Mouse (Mus musculus): ENCODE results near the gene Magi2. TPM values are rescaled to one million over a fixed set of nuclear protein-coding genes. Genes with fewer than 3 reads are reported as not detected.

Magi2 gene
- polyA plus RNA-seq, 1 experiment from 2014 or later: 3.3 TPM

DNA sequence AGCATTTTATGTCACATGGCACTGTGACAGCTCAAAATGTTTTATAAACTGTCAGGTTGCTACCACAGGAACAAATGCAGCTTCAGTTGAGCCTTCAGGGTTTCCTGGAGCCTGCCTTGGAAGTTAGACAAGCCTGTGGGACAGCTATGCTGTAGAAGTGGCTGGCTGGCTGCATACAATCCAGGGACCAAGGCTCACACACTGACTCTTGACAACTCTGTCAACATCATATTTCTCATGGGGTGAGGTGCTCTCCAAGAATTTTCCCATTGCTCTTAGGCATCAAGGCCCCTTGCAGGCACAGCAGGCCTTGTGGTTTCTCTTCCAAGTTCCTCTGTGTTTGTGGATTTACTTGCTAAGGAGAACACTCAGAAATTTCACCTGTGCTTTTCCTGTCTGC lies 1107.7 kb downstream of the Magi2 start:
- no peak for DNase-seq (ENCODE audit: low spot score)
- Histone ChIP-seq H3K27me3 (ENCODE audit: low read depth, poor library complexity, severe bottlenecking) (no peaks in the 10 kb centered on the region), H3K4me3 (no peak overlapping the region), H3K4me1 (0 out of 2 replicates have a peak, but pooled peaks cover 4% of the 10 kb centered on the region), H3K36me3 (no peaks in the 10 kb centered on the region), H3K27ac (no peak overlapping the region), H3K9me3 (replicated peaks) (no peaks in the 10 kb centered on the region)

DNA sequence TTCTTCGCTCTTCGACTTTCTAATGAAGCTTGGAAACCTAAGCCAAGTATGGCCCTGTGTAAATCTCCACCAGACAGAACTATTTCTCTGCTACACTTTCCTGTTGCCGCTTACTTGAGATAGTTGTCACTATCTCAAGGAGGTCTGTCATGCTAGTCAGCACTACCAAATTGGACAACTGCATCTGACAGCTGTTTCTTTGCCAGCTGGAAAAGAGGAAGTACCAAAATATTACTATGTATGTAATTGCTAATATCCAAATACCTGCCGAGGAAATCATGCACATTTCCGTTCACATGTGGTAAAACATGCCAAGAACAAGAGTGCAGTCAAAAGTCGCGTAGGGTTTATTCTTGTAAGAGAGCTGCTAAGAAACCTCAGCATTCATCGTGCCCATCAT lies 1126.1 kb downstream of the Magi2 start:
- Histone ChIP-seq H3K27ac (no peak overlapping the region), H3K4me1 (no peaks in the 10 kb centered on the region), H3K9me3 (replicated peaks) (no peaks in the 10 kb centered on the region), H3K27me3 (ENCODE audit: low read depth, poor library complexity, severe bottlenecking) (no peaks in the 10 kb centered on the region), H3K36me3 (no peaks in the 10 kb centered on the region), H3K4me3 (no peak overlapping the region)
- WGBS: 93% methylated on average over 8 of the region's 8 CpGs
- DNase-seq (ENCODE audit: low spot score): no peak

DNA sequence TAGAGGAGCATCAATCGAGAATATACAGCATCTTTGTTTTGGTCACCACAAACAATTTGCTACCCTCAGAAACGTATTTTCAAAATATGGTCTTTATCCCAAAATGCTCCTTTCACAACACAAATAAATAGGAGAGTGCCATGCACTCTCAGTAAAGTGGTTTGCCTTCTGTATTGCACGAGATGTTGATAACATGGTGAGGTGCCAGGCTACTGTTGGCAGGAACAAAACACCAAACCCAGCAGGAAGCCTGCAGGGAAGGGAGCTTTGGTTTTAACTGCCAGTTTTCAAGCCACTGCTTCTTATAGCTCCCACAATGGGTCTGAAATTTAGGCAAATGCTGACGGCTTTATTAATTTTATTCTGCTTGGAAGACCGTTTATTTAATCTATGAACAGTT lies 1131.6 kb downstream of the Magi2 start:
- Histone ChIP-seq H3K4me3 (no peak overlapping the region), H3K9me3 (replicated peaks) (no peaks in the 10 kb centered on the region), H3K4me1 (no peaks in the 10 kb centered on the region), H3K36me3 (no peaks in the 10 kb centered on the region), H3K27ac (no peak overlapping the region), H3K27me3 (ENCODE audit: low read depth, poor library complexity, severe bottlenecking) (no peaks in the 10 kb centered on the region)
- no peak for DNase-seq (ENCODE audit: low spot score)
- 72% methylated on average over 5 of the region's 5 CpGs for WGBS

DNA sequence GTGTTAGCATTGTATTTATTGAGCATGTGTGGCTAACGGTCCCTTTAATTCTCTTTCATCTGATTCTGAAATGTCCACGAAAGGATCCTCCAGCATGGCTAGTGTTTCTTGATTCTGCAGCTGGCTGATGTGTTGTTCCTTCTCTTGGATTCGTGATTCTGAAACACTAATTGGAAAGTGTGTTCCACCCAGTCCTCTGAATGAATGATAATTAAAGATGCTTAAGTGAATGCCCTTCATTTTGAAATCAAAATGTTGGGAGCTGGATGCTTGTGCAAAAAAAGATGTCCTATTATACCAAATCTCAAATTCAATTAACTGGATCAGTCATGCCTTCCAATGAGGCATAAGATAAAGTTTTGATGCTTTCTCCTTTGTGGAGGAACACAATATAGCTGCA lies 1132.2 kb downstream of the Magi2 start:
- no peak overlapping the region for H3K27ac ChIP-seq
- no peaks in the 10 kb centered on the region for H3K36me3 ChIP-seq
- DNase-seq (ENCODE audit: low spot score): no peak
- no peaks in the 10 kb centered on the region for H3K4me1 ChIP-seq
- no peaks in the 10 kb centered on the region for H3K27me3 ChIP-seq (ENCODE audit: low read depth, poor library complexity, severe bottlenecking)
- H3K9me3 ChIP-seq (replicated peaks): no peaks in the 10 kb centered on the region
- H3K4me3 ChIP-seq: no peak overlapping the region
- 83% methylated on average over 3 of the region's 3 CpGs for WGBS

DNA sequence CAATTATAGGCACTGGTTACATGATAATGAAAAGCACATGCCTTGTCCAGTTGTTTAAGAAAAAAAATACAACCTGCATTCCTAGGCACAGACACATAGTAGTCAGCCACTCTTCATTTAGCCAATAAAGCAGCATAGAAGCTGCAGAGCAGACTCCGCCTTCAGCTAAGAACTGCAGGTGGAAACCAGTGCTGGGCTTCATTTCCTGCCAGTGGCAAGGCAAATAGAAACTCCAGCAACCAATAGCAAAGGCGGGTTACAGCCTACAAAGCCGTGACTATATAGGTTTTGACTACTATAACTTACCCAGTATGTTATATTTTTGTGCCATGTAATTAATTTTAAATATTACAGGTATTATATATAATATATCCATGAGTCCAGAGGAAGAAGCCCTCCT lies 1135.3 kb downstream of the Magi2 start:
- DNase-seq (ENCODE audit: low spot score): no peak
- 88% methylated on average over 3 of the region's 3 CpGs for WGBS
- no peaks in the 10 kb centered on the region for H3K36me3 ChIP-seq

DNA sequence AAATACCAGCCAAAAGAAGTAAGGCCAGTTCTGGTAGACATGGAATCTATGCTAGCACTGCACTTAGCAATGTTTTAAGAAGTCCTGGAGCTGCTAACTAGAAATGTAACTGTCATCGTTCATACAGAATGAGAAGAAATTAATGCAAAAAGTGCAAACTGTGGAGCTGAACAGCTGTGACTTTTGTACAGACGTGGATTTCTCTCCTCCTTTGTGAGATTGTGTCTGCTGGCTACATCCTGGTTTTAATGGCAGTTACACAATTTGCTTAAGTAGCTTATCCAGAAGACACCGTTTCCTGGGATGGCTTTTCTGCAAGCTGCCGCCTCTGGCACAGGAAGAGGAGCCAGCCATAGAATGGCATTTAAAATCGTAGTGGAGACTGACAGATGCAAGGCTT lies 1136.4 kb downstream of the Magi2 start:
- no peaks in the 10 kb centered on the region for H3K4me1 ChIP-seq
- 82% methylated on average over 5 of the region's 5 CpGs for WGBS
- no peaks in the 10 kb centered on the region for H3K36me3 ChIP-seq
- no peak for DNase-seq (ENCODE audit: low spot score)
- no peaks in the 10 kb centered on the region for H3K9me3 ChIP-seq (replicated peaks)
- no peak overlapping the region for H3K4me3 ChIP-seq
- no peak overlapping the region for H3K27ac ChIP-seq
- H3K27me3 ChIP-seq (ENCODE audit: low read depth, poor library complexity, severe bottlenecking): no peaks in the 10 kb centered on the region

More for the DNA sequence above, 1135.3 kb downstream of the Magi2 start:
- Histone ChIP-seq H3K27ac (no peak overlapping the region), H3K4me1 (no peaks in the 10 kb centered on the region), H3K4me3 (no peak overlapping the region), H3K9me3 (replicated peaks) (no peaks in the 10 kb centered on the region), H3K27me3 (ENCODE audit: low read depth, poor library complexity, severe bottlenecking) (no peaks in the 10 kb centered on the region)

DNA sequence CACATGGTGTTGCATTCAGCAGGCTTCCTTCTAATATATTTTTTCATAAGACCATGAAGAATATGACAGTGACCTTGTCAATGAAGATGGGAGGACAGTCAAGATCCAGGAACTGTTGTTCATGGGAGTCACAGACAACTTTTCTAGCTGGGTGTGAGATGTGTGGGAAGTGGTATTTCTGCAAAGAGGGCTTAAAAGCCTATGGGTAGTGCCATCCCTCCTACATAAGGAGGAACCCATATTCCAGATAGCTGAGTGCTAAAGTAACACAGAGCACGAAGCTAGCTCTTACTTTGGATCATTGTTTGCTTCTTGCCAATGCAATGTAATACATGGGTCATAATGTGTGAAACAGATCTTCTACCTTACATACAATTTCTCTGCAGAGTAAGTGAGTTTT lies 1146.8 kb downstream of the Magi2 start:
- Histone ChIP-seq H3K36me3 (no peaks in the 10 kb centered on the region), H3K27me3 (ENCODE audit: low read depth, poor library complexity, severe bottlenecking) (no peaks in the 10 kb centered on the region), H3K27ac (no peak overlapping the region), H3K9me3 (replicated peaks) (no peaks in the 10 kb centered on the region), H3K4me1 (no peaks in the 10 kb centered on the region), H3K4me3 (no peak overlapping the region)
- 86% methylated on average over 1 of the region's 1 CpGs for WGBS
- no peak for DNase-seq (ENCODE audit: low spot score)

DNA sequence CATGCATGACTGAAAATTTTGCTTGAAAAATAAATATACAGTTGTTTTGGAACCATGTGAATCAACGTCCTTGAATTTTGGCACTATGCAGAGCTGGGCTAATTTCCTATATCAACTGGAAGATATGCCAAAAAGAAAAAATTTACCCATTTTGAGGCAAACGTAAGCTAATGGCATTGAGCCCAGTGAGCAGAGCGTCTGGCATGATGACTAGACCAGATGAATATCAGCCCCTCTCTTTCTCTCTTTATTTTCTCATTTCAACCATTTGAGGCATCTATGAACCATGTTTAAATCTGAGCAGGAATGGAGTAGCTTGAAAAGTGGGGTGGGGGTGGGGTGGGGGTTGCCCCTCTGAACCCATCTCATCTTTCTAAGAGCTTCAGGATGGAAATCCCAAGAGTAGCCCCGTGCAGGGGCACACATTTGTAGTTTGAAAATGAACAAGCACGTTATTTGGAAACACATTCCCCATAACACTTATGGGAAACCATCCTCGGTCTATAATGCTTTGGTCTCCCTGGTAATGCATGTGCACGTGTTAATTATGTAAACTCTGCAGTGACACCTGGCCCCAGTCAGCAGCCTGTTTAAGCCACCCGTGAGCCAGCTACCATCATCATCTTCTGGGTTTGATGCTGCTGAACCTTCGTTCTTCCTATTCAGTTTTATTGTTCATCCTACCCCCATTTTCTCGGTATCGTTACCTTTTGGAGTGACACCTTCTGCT lies 1151.4 kb downstream of the Magi2 start:
- H3K27ac ChIP-seq: no peak overlapping the region
- H3K36me3 ChIP-seq: no peaks in the 10 kb centered on the region
- no peaks in the 10 kb centered on the region for H3K9me3 ChIP-seq (replicated peaks)
- 89% methylated on average over 11 of the region's 11 CpGs for WGBS
- H3K4me1 ChIP-seq: no peaks in the 10 kb centered on the region
- H3K4me3 ChIP-seq: no peak overlapping the region
- DNase-seq (ENCODE audit: low spot score): no peak
- no peaks in the 10 kb centered on the region for H3K27me3 ChIP-seq (ENCODE audit: low read depth, poor library complexity, severe bottlenecking)

DNA sequence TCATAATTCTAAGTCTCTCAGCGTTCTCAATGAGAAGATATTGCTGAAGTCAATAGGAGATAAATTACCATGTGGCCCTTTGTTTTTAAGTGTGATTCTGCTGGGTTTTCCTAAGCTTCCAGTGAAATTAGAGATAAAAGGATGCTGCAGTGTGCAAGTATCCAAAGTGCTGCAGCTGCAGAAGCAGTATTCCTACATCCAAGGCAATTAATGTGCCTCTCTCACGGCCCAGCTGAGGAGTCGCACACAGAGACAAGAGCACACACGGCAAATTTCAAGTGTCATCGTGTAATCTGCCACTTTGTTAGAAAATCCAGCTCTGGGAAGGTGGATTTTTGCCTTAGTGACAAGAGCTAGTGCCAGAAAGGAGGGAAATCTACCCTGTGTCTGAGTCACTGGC lies 1177.7 kb downstream of the Magi2 start:
- H3K4me3 ChIP-seq: no peak overlapping the region
- no peaks in the 10 kb centered on the region for H3K27me3 ChIP-seq (ENCODE audit: low read depth, poor library complexity, severe bottlenecking)
- H3K9me3 ChIP-seq (replicated peaks): no peaks in the 10 kb centered on the region
- 87% methylated on average over 5 of the region's 5 CpGs for WGBS
- no peaks in the 10 kb centered on the region for H3K36me3 ChIP-seq
- H3K4me1 ChIP-seq: no peaks in the 10 kb centered on the region
- no peak overlapping the region for H3K27ac ChIP-seq
- no peak for DNase-seq (ENCODE audit: low spot score)

DNA sequence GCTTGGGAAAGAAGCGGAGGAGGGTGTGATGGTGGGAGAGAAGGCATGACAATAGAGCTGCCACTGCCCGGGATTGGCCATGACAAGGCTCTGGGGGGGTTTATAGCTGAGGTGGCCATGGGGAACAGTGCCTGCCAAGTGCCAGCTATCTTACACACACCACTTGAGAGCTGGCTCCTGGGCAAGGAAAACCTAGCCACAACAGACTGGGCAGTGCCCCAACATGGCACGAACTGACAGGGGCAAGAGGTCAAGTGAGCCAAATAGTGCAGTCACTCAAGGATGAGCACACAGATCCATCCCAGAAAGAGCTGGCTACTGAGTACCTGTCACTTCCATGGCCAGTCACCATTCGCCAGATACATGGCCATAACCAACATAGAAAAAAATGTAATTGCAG lies 1179.8 kb downstream of the Magi2 start:
- no peak for DNase-seq (ENCODE audit: low spot score)
- H3K4me3 ChIP-seq: no peak overlapping the region
- 90% methylated on average over 4 of the region's 4 CpGs for WGBS
- H3K4me1 ChIP-seq: no peaks in the 10 kb centered on the region
- no peaks in the 10 kb centered on the region for H3K27me3 ChIP-seq (ENCODE audit: low read depth, poor library complexity, severe bottlenecking)
- no peaks in the 10 kb centered on the region for H3K36me3 ChIP-seq
- no peak overlapping the region for H3K27ac ChIP-seq
- H3K9me3 ChIP-seq (replicated peaks): no peaks in the 10 kb centered on the region

DNA sequence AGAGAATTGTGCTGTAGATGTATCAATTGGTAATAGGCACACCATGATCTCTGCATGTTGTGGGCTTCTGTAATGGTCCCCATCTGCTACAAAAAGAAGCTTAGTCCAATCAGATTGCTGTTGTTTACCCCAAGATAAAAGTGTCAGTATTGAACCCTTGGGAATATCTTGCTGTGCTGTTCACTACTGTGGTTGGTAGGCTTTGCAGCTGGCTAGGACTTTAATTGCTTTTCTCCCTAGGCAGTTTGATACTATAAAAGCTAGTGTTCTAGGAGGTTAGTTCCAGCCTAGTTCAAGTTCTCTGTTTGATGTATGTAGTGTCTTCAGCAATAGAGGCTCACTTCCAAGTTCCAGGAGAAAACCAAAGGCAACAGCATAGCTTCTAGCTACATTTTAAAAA lies 1188.5 kb downstream of the Magi2 start:
- Histone ChIP-seq H3K27ac (no peak overlapping the region), H3K4me1 (no peaks in the 10 kb centered on the region), H3K4me3 (no peak overlapping the region), H3K27me3 (ENCODE audit: low read depth, poor library complexity, severe bottlenecking) (no peaks in the 10 kb centered on the region), H3K36me3 (no peaks in the 10 kb centered on the region), H3K9me3 (replicated peaks) (no peaks in the 10 kb centered on the region)
- DNase-seq (ENCODE audit: low spot score): no peak

DNA sequence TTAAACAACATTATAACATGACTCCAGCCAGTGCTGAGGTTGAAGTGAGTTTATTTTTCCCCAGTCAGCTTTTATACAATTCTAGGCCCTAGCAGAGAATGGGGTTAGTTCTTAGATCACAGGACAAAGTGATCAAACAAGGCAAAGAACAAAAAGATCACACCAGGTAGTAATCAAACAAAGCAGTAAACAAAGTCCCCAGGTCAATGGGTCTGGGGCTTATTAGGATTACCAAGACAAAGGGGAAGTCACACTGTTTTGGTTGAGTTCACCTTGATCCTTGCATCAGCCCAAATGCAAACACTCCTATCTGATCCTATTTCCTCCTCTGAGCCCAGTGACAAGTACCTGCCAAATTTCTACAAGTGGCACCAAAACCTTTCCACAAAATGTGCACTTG lies 1190.5 kb downstream of the Magi2 start:
- no peaks in the 10 kb centered on the region for H3K9me3 ChIP-seq (replicated peaks)
- no peaks in the 10 kb centered on the region for H3K27me3 ChIP-seq (ENCODE audit: low read depth, poor library complexity, severe bottlenecking)
- H3K36me3 ChIP-seq: no peaks in the 10 kb centered on the region
- no peak overlapping the region for H3K4me3 ChIP-seq
- no peak for DNase-seq (ENCODE audit: low spot score)
- H3K4me1 ChIP-seq: no peaks in the 10 kb centered on the region
- H3K27ac ChIP-seq: no peak overlapping the region

DNA sequence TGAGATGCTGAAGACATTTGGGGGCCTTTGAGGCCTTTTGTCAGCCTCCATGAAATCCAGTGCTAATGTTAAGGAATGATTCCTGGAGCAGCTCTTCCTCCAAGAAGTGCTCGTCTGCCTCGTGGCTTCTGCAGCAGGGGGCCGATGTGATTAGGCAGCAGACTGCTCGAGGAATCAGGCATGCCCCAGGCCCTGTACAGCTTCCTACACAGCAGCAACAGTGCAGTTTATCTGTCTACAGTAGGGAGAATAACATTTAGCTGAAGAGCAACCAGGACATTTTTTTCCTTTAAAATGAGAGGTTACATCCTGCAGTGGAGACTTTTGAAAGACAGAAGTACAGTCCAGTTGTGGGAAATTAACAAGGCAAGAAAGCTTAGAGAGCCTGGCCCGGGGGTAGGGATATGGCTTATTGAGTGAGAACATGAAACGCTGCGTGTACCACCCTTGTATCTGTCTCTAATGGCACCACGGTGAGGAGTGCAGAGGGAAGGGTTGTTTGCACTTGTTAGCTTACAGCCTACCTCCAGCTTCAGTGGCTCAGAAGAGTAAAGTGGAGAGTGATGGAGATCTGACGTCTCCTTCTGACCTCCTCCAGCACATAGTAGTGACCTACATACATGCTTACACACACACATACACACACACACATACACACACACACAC lies 1205.4 kb downstream of the Magi2 start:
- Histone ChIP-seq H3K9me3 (replicated peaks) (no peaks in the 10 kb centered on the region), H3K27ac (no peak overlapping the region), H3K27me3 (ENCODE audit: low read depth, poor library complexity, severe bottlenecking) (no peaks in the 10 kb centered on the region), H3K4me3 (no peak overlapping the region), H3K4me1 (no peaks in the 10 kb centered on the region), H3K36me3 (no peaks in the 10 kb centered on the region)
- WGBS: 66% methylated on average over 9 of the region's 9 CpGs
- no peak for DNase-seq (ENCODE audit: low spot score)
